Mouse (Mus musculus): ENCODE measurements at regions not wholly inside any gene's neighbourhood (a gene's known extent, or its start where the extent isn't known, plus 50 kb on each side); places are given as distances from the start of the nearest gene placed in this dataset.

- no peak overlapping the region for H3K4me3 ChIP-seq (replicated peaks; ENCODE audit: low read length)
- H3K27me3 ChIP-seq (ENCODE audit: control insufficient read depth, insufficient read depth, low read length), result no peaks in the 10 kb centered on the region
- no peaks in the 10 kb centered on the region for H3K36me3 ChIP-seq (replicated peaks; ENCODE audit: control insufficient read depth, insufficient read depth)
- DNase-seq (ENCODE audit: low spot score) (no peak), ATAC-seq (ENCODE audit: low FRiP score) (no peak)
- no peak overlapping the region for H3K27ac ChIP-seq
- 91% methylated on average over 9 of the region's 9 CpGs for WGBS
- H3K9me3 ChIP-seq (ENCODE audit: control insufficient read depth, low read length), result no peaks in the 10 kb centered on the region
- H3K4me1 ChIP-seq (replicated peaks; ENCODE audit: control insufficient read depth, insufficient read depth, low read length), result no peaks in the 10 kb centered on the region
- no peak overlapping the region for H3K4me2 ChIP-seq (replicated peaks)
- no peak overlapping the region for H3K9ac ChIP-seq
Observed at GRCm38 (mm10) chr10:111789264-111789663, 183.2 kb upstream of the Krr1 start.

- no peak overlapping the region for H3K4me3 ChIP-seq (replicated peaks; ENCODE audit: low read length)
- H3K9me3 ChIP-seq (ENCODE audit: control insufficient read depth, low read length), result no peaks in the 10 kb centered on the region
- H3K27me3 ChIP-seq (ENCODE audit: control insufficient read depth, insufficient read depth, low read length), result no peaks in the 10 kb centered on the region
- no peak overlapping the region for H3K4me2 ChIP-seq (replicated peaks)
- DNase-seq (ENCODE audit: low spot score) (no peak), ATAC-seq (ENCODE audit: low FRiP score) (no peak)
- WGBS, result 93% methylated on average over 2 of the region's 2 CpGs
- no peaks in the 10 kb centered on the region for H3K4me1 ChIP-seq (replicated peaks; ENCODE audit: control insufficient read depth, insufficient read depth, low read length)
- no peaks in the 10 kb centered on the region for H3K36me3 ChIP-seq (replicated peaks; ENCODE audit: control insufficient read depth, insufficient read depth)
- H3K9ac ChIP-seq, result no peak overlapping the region
- H3K27ac ChIP-seq, result no peak overlapping the region
Observed at GRCm38 (mm10) chr10:111790911-111791310, 181.6 kb upstream of the Krr1 start.

- Histone ChIP-seq H3K4me3 (replicated peaks; ENCODE audit: low read length) (no peak overlapping the region), H3K9ac (no peak overlapping the region), H3K36me3 (replicated peaks; ENCODE audit: control insufficient read depth, insufficient read depth) (no peaks in the 10 kb centered on the region), H3K27me3 (ENCODE audit: control insufficient read depth, insufficient read depth, low read length) (no peaks in the 10 kb centered on the region), H3K4me2 (replicated peaks) (no peak overlapping the region), H3K27ac (no peak overlapping the region), H3K4me1 (replicated peaks; ENCODE audit: control insufficient read depth, insufficient read depth, low read length) (no peaks in the 10 kb centered on the region), H3K9me3 (ENCODE audit: control insufficient read depth, low read length) (no peaks in the 10 kb centered on the region)
- DNase-seq (ENCODE audit: low spot score) (no peak), ATAC-seq (ENCODE audit: low FRiP score) (no peak)
- WGBS, result 89% methylated on average over 5 of the region's 5 CpGs
Observed at GRCm38 (mm10) chr10:111795056-111795455, 177.4 kb upstream of the Krr1 start.

GRCm38 (mm10) chr10:111795756-111796155 is 176.7 kb upstream of the Krr1 start:
- ATAC-seq (ENCODE audit: low FRiP score), result no peak
- 83% methylated on average over 3 of the region's 3 CpGs for WGBS
- H3K9ac ChIP-seq, result no peak overlapping the region
- H3K4me1 ChIP-seq (replicated peaks; ENCODE audit: control insufficient read depth, insufficient read depth, low read length), result no peaks in the 10 kb centered on the region
- H3K36me3 ChIP-seq (replicated peaks; ENCODE audit: control insufficient read depth, insufficient read depth), result no peaks in the 10 kb centered on the region
- no peak overlapping the region for H3K4me3 ChIP-seq (replicated peaks; ENCODE audit: low read length)
- DNase-seq (ENCODE audit: low spot score), result no peak
- H3K27me3 ChIP-seq (ENCODE audit: control insufficient read depth, insufficient read depth, low read length), result no peaks in the 10 kb centered on the region
- H3K9me3 ChIP-seq (ENCODE audit: control insufficient read depth, low read length), result no peaks in the 10 kb centered on the region
- H3K4me2 ChIP-seq (replicated peaks), result no peak overlapping the region
- H3K27ac ChIP-seq, result no peak overlapping the region

- Histone ChIP-seq H3K27me3 (ENCODE audit: control insufficient read depth, insufficient read depth, low read length) (no peaks in the 10 kb centered on the region), H3K4me2 (replicated peaks) (no peak overlapping the region), H3K27ac (no peak overlapping the region), H3K4me1 (replicated peaks; ENCODE audit: control insufficient read depth, insufficient read depth, low read length) (peaks cover 6% of the 10 kb centered on the region), H3K9me3 (ENCODE audit: control insufficient read depth, low read length) (no peaks in the 10 kb centered on the region), H3K36me3 (replicated peaks; ENCODE audit: control insufficient read depth, insufficient read depth) (no peaks in the 10 kb centered on the region), H3K9ac (no peak overlapping the region), H3K4me3 (replicated peaks; ENCODE audit: low read length) (no peak overlapping the region)
- 87% methylated on average over 7 of the region's 7 CpGs for WGBS
- ATAC-seq (ENCODE audit: low FRiP score) (no peak), DNase-seq (ENCODE audit: low spot score) (no peak)
Observed at GRCm38 (mm10) chr10:111798851-111799281, 173.6 kb upstream of the Krr1 start.

GRCm38 (mm10) chr10:111799850-111800589 is 172.4 kb upstream of the Krr1 start:
- DNase-seq (ENCODE audit: low spot score) (no peak), ATAC-seq (ENCODE audit: low FRiP score) (no peak)
- WGBS, result 36% methylated on average over 14 of the region's 14 CpGs
- Histone ChIP-seq H3K4me1 (replicated peaks; ENCODE audit: control insufficient read depth, insufficient read depth, low read length) (peaks cover 6% of the 10 kb centered on the region), H3K9ac (no peak overlapping the region), H3K36me3 (replicated peaks; ENCODE audit: control insufficient read depth, insufficient read depth) (no peaks in the 10 kb centered on the region), H3K4me3 (replicated peaks; ENCODE audit: low read length) (no peak overlapping the region), H3K27me3 (ENCODE audit: control insufficient read depth, insufficient read depth, low read length) (no peaks in the 10 kb centered on the region), H3K27ac (no peak overlapping the region), H3K4me2 (replicated peaks) (no peak overlapping the region), H3K9me3 (ENCODE audit: control insufficient read depth, low read length) (no peaks in the 10 kb centered on the region)

- ATAC-seq (ENCODE audit: low FRiP score) (no peak), DNase-seq (ENCODE audit: low spot score) (no peak)
- no peak overlapping the region for H3K27ac ChIP-seq
- 77% methylated on average over 3 of the region's 3 CpGs for WGBS
- no peaks in the 10 kb centered on the region for H3K36me3 ChIP-seq (replicated peaks; ENCODE audit: control insufficient read depth, insufficient read depth)
- no peaks in the 10 kb centered on the region for H3K27me3 ChIP-seq (ENCODE audit: control insufficient read depth, insufficient read depth, low read length)
- no peaks in the 10 kb centered on the region for H3K9me3 ChIP-seq (ENCODE audit: control insufficient read depth, low read length)
- peaks cover 6% of the 10 kb centered on the region for H3K4me1 ChIP-seq (replicated peaks; ENCODE audit: control insufficient read depth, insufficient read depth, low read length)
- no peak overlapping the region for H3K4me2 ChIP-seq (replicated peaks)
- no peak overlapping the region for H3K9ac ChIP-seq
- H3K4me3 ChIP-seq (replicated peaks; ENCODE audit: low read length), result no peak overlapping the region
Observed at GRCm38 (mm10) chr10:111800590-111800935, 171.9 kb upstream of the Krr1 start.

GRCm38 (mm10) chr10:111801021-111801793 is 171.3 kb upstream of the Krr1 start:
- Histone ChIP-seq H3K4me3 (replicated peaks; ENCODE audit: low read length) (no peak overlapping the region), H3K27me3 (ENCODE audit: control insufficient read depth, insufficient read depth, low read length) (no peaks in the 10 kb centered on the region), H3K9me3 (ENCODE audit: control insufficient read depth, low read length) (no peaks in the 10 kb centered on the region), H3K9ac (no peak overlapping the region), H3K36me3 (replicated peaks; ENCODE audit: control insufficient read depth, insufficient read depth) (no peaks in the 10 kb centered on the region), H3K4me1 (replicated peaks; ENCODE audit: control insufficient read depth, insufficient read depth, low read length) (peaks cover 6% of the 10 kb centered on the region), H3K27ac (no peak overlapping the region), H3K4me2 (replicated peaks) (no peak overlapping the region)
- DNase-seq (ENCODE audit: low spot score) (no peak), ATAC-seq (ENCODE audit: low FRiP score) (no peak)
- WGBS, result 52% methylated on average over 12 of the region's 12 CpGs

GRCm38 (mm10) chr10:111801794-111802359 is 170.6 kb upstream of the Krr1 start:
- 36% methylated on average over 12 of the region's 12 CpGs for WGBS
- ATAC-seq (ENCODE audit: low FRiP score) (no peak; the same call in 1 of the 2 replicates), DNase-seq (ENCODE audit: low spot score) (no peak)
- H3K4me3 ChIP-seq (replicated peaks; ENCODE audit: low read length), result no peak overlapping the region
- peaks cover 6% of the 10 kb centered on the region for H3K4me1 ChIP-seq (replicated peaks; ENCODE audit: control insufficient read depth, insufficient read depth, low read length)
- no peak overlapping the region for H3K9ac ChIP-seq
- H3K36me3 ChIP-seq (replicated peaks; ENCODE audit: control insufficient read depth, insufficient read depth), result no peaks in the 10 kb centered on the region
- no peak overlapping the region for H3K4me2 ChIP-seq (replicated peaks)
- H3K27ac ChIP-seq, result no peak overlapping the region
- H3K27me3 ChIP-seq (ENCODE audit: control insufficient read depth, insufficient read depth, low read length), result no peaks in the 10 kb centered on the region
- H3K9me3 ChIP-seq (ENCODE audit: control insufficient read depth, low read length), result no peaks in the 10 kb centered on the region
